Mouse (Mus musculus) G1E (cell line): ENCODE measurements at regions not wholly inside any gene's neighbourhood (a gene's known extent, or its start where the extent isn't known, plus 50 kb on each side); places are given as distances from the start of the nearest gene placed in this dataset.

Source experiments
- CTCF ChIP-seq: IDR thresholded peaks from 2 replicates; pipeline ENCODE4 v1.5.1; 2012; ENCODE audit warnings: low read depth, low read length, inconsistent platforms, mixed read lengths
- GATA1 ChIP-seq: IDR thresholded peaks from 2 replicates; pipeline ENCODE4 v1.6.1; 2012; ENCODE audit warnings: borderline replicate concordance, low read length, inconsistent platforms, mixed read lengths
- TAL1 ChIP-seq: conservative IDR thresholded peaks from 2 replicates; pipeline ENCODE4 v1.6.1; 2012; ENCODE audit warnings: low read depth, low read length, inconsistent platforms, mixed read lengths

DNA sequence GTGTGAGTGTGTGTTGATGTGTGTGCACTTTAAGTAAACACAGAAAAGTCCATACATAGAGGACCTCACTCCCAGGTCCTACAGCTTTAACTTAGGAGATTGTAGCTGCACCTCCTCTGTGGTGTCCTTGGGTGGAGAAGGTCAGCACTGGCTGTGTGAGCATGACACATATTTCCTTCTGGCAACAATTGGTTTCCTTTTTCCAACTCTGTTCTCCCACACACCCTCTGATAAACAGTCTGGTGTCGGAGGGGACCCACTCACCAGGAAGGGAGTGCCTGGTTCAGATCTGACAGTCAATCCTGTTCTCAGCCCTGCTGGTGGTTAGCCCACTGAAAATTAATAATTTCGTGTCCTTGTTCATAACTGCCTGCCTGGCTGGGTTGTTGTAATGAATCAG, 276.7 kb downstream of the Ccdc91 start:
- TF ChIP-seq CTCF, result no peak
- no peak for TF ChIP-seq GATA1
- no peak for TF ChIP-seq TAL1
